Mouse (Mus musculus) left cerebral cortex, adult 11 months (tissue): ENCODE data around the gene Npnt.

ENCODE experiments used
- DNase-seq: peaks from one replicate; pipeline ENCODE4 v3.0.0; 2022; ENCODE audit warnings: low spot score

Npnt gene

GRCm38 (mm10) chr3:132939006-132939405, 11.1 kb downstream of the Npnt start:
- DNase-seq: no peak

GRCm38 (mm10) chr3:132934649-132935048, 15.4 kb downstream of the Npnt start:
- DNase-seq: no peak

- DNase-seq: no peak
These were observed 18.6 kb downstream of the Npnt start for GRCm38 (mm10) chr3:132931526-132931925.

GRCm38 (mm10) chr3:132929866-132930265, 20.2 kb downstream of the Npnt start:
- DNase-seq: no peak

- DNase-seq: no peak
These were observed 21.9 kb downstream of the Npnt start for GRCm38 (mm10) chr3:132928186-132928585.

- DNase-seq: no peak
These were observed 30.3 kb downstream of the Npnt start for GRCm38 (mm10) chr3:132919798-132920197.

- no peak for DNase-seq
These were observed 30.9 kb downstream of the Npnt start for GRCm38 (mm10) chr3:132919240-132919639.

- DNase-seq: no peak
These were observed 32.6 kb downstream of the Npnt start for GRCm38 (mm10) chr3:132917356-132918090.

- no peak for DNase-seq
These were observed 34.4 kb downstream of the Npnt start for GRCm38 (mm10) chr3:132915661-132916060.

- DNase-seq: no peak
These were observed 37.7 kb downstream of the Npnt start for GRCm38 (mm10) chr3:132912420-132912819.

- DNase-seq: no peak
These were observed 38.4 kb downstream of the Npnt start for GRCm38 (mm10) chr3:132911716-132912115.

- DNase-seq: no peak
These were observed 39.4 kb downstream of the Npnt start for GRCm38 (mm10) chr3:132910727-132911126.

- no peak for DNase-seq
These were observed 40.4 kb downstream of the Npnt start for GRCm38 (mm10) chr3:132909736-132910135.

- DNase-seq: no peak
These were observed 42.4 kb downstream of the Npnt start for GRCm38 (mm10) chr3:132907506-132908203.

GRCm38 (mm10) chr3:132905224-132905930, 44.7 kb downstream of the Npnt start:
- no peak for DNase-seq

GRCm38 (mm10) chr3:132903386-132903785, 46.7 kb downstream of the Npnt start:
- no peak for DNase-seq

GRCm38 (mm10) chr3:132902921-132903320, 47.2 kb downstream of the Npnt start:
- DNase-seq: no peak

- DNase-seq: no peak
These were observed 47.9 kb downstream of the Npnt start for GRCm38 (mm10) chr3:132902206-132902605.

GRCm38 (mm10) chr3:132897891-132898290, 52.2 kb downstream of the Npnt start:
- no peak for DNase-seq

GRCm38 (mm10) chr3:132897390-132897789, 52.7 kb downstream of the Npnt start:
- DNase-seq: no peak

GRCm38 (mm10) chr3:132894086-132894485, 56.0 kb downstream of the Npnt start:
- no peak for DNase-seq

- DNase-seq: no peak
These were observed 56.4 kb downstream of the Npnt start for GRCm38 (mm10) chr3:132893676-132894075.

- no peak for DNase-seq
These were observed 57.0 kb downstream of the Npnt start for GRCm38 (mm10) chr3:132893044-132893443.
